Mouse (Mus musculus): ENCODE measurements around the gene H2-Eb1.

Gene H2-Eb1

GRCm38 (mm10) chr17:34315512-34315911 lies 9.8 kb downstream of the H2-Eb1 start:
- DNase-seq (ENCODE audit: low spot score in 2 of 2) = no peak

DNA sequence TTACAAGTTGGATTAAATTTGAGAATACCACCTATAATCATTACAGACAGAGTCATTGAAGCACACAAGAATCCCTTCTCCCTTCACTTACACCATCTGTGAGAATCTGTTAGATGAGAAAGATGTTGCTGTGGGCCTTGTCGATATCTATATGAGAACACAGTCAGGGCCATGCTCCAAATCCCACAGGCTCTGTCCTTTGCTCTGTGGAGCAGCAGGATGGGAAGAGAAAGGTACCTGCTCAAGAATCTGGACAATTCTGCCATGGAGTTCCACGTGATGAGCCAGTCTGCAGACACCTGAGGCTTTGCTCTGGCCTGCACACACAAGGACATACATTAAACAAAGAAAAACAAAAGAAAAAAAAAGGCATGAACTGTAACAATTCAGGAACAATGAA lies 11.0 kb downstream of the H2-Eb1 start:
- DNase-seq (ENCODE audit: low spot score in 2 of 2) = no peak

- DNase-seq (ENCODE audit: low spot score in 2 of 2) = no peak
These were observed 11.6 kb downstream of the H2-Eb1 start for GRCm38 (mm10) chr17:34317275-34317674.

GRCm38 (mm10) chr17:34325436-34325835 lies 19.8 kb downstream of the H2-Eb1 start, which contains the start of gene H2-Eb2:
Gene H2-Eb2, plus strand, starts transcription at chr17:34325665.
- DNase-seq (ENCODE audit: low spot score in 2 of 2) = peak in 1 of 2 experiments; percentile 79

GRCm38 (mm10) chr17:34326373-34326772 lies 20.7 kb downstream of the H2-Eb1 start:
- DNase-seq (ENCODE audit: low spot score in 2 of 2) = no peak

GRCm38 (mm10) chr17:34329807-34330206 lies 24.1 kb downstream of the H2-Eb1 start:
- peak in 1 of 2 experiments; percentile 67 for DNase-seq (ENCODE audit: low spot score in 2 of 2)

GRCm38 (mm10) chr17:34331200-34331599 lies 25.5 kb downstream of the H2-Eb1 start:
- DNase-seq (ENCODE audit: low spot score in 2 of 2) = no peak

- no peak for DNase-seq (ENCODE audit: low spot score in 2 of 2)
These were observed 35.1 kb downstream of the H2-Eb1 start for GRCm38 (mm10) chr17:34340619-34341402.

DNA sequence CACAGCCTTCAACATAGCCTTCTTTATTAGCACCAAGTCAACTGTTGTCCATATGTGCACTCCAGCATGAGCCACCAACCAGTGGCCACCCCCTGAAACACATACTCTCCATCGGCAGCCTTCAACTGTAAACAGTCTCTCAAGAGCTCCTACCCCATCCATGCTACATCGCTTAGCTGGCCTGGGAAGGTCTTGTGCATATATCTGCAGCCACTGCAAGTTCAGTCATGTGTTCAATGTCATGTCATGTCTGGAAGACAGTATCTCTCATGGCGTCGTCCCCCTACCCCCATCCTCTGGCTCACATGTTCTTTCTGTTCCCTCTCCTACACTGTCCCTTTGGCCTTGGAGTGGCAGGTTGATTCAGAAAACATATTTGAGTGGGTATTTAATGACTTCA lies 39.2 kb downstream of the H2-Eb1 start:
- no peak for DNase-seq (ENCODE audit: low spot score in 2 of 2)

- DNase-seq (ENCODE audit: low spot score in 2 of 2) = no peak
These were observed 39.8 kb downstream of the H2-Eb1 start for GRCm38 (mm10) chr17:34345486-34345885.

DNA sequence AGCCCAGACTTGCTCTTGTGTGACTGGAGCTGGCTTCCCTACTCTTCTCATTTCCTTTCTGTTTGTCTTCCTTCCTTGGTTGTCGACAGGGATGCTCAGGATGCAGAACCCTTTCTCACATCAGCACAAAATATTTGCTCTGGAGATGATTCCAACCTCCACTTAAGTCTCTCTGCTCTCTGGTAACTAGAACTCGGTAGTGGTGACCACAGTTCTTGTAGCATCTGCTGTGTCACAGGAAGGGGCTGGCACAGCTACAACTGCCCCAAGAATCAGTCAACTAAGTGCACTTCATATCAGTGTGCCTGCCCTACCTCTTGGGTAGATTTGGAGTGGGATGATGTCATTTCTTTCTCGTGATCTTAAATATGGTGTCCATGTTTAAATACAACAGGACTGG lies 40.4 kb downstream of the H2-Eb1 start:
- DNase-seq (ENCODE audit: low spot score in 2 of 2) = peak in 1 of 2 experiments; percentile 17

DNA sequence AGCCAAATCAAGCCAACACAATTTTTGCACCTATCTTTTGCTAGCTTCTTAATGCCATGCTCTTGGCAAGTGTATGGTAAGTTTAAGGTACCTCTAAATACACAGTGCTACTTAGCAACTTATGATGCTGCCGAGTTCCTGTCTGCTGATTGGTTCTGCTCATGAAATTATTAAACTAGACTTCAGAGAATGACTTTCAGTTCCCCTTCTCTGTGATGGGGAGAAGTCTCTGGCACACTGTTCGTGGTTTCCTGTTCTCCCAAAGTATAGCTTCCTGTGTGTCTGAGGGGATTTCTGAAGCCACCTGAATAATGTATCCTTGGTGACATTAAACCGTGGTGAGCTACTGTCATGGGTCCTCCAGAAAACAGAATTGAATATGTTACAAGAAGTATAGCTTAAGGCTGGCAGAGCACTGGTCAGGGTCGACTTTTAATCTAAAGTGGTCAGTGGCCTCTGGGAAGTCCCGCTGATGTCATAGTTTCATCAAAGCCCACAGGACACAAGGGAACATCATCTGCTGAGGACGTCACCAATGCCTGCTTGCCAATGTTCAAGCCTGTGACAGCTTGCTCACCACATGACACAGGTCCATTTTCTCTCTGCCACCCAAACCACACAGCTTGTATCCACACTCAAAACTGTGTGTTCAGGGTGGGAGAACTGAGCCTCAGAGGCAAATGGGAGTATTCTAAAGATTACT lies 42.1 kb downstream of the H2-Eb1 start:
- DNase-seq (ENCODE audit: low spot score in 2 of 2) = peak; percentile 87 to 94

DNA sequence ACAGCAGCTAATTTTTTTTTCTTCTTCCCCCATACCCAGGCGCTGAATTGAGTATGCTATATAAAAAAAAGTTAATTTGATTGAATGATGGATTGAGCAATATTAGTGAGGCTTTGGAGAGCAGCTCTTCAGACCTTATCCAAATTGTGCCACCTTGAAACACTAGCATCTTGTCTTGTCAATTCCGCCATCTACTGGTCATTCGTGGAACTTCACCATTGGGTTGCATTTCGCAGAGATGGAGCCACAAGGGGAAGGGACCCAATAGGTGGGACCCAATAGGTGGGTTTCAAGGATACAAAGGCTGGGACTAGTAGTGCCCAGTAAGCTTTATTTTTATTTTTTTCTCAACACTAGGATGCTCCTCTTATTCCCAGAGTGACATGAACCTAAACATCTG lies 43.8 kb downstream of the H2-Eb1 start:
- peak; percentile 79 to 89 for DNase-seq (ENCODE audit: low spot score in 2 of 2)

DNA sequence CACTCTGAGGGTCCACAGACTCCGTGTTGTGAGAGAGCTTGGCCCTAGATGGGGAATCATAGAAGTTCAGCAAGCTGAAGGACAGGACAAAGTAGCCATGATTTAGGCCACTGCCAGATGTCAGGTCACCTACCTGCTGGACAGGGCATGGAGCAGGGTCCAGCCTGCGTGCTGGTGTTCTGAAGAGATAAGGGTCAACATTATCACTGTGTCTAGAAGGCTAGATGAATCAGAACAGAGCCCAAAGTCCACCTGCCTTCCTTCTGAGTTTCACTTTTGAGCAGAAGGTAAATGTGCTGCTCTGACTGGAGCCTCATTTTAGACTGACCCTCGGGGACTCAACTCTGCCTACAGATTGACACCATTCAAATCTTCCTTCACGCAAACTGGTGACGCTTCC lies 48.9 kb downstream of the H2-Eb1 start, which contains the start of gene Btnl2:
Btnl2 (plus strand) TSS at position 284 of the 400 bp plus-strand sequence.
- DNase-seq (ENCODE audit: low spot score in 2 of 2) = no peak

GRCm38 (mm10) chr17:34354940-34355339 lies 49.3 kb downstream of the H2-Eb1 start:
- DNase-seq (ENCODE audit: low spot score in 2 of 2) = peak; percentile 14 to 67

DNA sequence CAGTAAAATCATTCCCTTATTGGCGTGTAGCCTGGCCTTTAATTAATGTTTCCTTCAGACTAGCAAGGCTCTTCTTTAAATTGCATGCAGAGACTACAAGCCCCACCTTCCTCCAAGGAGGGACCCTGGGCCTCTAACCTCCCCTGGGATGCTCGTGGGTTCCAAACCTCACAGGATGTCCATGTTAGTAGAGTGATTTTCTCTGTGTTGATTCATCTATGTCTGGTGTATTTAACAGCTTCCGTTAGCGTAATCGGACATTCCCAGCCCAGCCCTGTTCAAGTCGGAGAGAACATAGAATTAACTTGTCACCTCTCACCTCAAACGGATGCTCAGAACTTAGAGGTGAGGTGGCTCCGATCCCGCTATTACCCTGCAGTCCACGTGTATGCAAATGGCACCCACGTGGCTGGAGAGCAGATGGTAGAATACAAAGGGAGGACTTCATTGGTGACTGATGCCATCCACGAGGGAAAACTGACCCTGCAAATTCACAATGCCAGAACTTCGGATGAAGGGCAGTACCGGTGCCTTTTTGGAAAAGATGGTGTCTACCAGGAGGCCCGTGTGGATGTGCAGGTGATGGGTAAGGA lies 57.4 kb downstream of the H2-Eb1 start:
- no peak for DNase-seq (ENCODE audit: low spot score in 2 of 2)

DNA sequence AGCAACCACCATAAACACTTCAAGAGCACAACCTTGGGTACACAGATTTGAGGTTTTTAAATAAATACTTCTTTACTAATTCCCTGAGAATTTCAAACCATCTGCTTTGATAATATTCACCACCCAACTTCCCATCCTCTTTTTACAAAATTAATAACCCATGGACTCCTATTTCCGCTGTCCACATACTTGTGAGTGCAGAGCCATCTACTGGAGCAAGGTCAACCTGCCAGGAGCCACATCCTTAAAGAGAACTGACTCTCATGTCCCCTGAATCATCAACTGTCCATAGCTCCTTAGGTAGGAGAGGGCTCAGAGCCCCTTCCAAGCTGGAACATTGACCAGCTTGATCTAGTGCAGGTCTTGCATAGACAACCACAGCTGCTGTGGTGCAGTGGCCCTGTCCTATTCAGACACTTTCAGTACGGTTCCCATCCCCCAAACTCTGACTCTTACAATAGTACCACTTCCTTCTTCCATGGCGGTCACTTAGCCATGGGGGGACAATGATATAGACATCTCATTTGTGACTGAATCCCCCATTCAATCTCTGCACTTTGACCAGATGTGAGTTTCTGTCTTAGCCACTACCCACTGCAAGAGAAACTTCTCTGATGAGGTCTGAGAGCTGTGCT lies 58.1 kb downstream of the H2-Eb1 start:
- DNase-seq (ENCODE audit: low spot score in 2 of 2) = no peak

DNA sequence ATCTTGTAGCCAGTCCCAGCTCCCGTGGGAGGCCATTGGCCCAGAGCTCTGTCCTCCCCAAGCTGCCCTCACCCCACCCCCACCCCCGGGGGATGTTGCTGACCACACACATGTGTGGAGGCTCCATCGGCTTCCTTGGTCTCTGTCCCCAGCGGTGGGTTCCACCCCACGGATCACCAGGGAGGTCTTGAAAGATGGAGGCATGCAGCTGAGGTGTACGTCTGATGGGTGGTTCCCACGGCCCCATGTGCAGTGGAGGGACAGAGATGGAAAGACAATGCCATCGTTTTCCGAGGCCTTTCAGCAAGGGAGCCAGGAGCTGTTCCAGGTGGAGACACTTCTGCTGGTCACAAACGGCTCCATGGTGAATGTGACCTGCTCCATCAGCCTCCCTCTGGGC lies 59.4 kb downstream of the H2-Eb1 start:
- no peak for DNase-seq (ENCODE audit: low spot score in 2 of 2)

All from natural killer cell, adult 2 months (primary cell).